Mouse (Mus musculus): Measurements from ENCODE around the gene Eps15l1.

Gene Eps15l1

DNA sequence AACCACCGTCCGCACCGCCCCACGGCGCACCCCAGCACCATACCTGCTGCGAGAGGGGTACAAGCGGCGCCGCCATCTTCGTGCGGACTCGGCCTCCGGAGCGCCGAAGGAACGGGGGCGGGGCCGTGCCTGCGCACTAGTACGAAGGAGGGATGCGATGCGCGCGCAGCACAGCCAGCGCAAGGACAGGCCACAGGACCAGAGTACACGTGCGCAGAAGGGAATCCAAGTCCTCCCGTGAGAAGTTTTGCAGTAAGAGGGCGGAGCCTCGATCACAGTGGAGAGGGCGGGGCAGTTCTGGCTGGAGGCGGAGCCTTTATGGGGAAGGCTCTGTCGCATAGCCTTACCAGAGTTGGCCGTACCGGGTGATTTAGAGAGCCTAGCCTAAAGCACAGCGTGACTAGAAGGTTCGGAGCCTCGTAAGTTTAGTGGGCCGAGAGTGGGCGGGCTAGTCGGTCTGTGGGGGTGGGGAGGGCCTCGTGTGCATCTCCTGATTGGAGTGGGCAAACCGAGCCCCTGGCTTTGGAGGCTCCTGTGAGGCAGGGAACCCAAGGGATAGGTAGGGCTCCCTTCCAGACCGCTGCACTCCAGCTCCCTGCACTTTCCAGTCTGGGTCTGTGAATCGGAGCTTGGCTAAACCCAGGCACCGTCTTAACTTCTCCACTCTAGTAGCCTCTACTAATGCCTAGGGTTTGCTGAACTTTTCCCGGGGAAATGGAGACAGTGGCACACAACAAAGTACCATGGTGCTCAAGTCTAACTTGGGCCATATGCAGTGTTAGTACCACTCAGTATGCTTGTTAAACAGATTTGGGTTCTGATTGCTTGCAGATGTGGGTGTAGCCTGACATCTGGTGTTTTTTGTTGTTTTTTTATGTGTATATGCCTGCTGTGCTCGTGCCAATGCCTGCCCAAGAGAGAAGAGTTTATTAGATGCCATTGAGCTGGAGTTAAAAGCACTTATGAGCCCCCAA lies at the start of gene Eps15l1:
Eps15l1 (minus strand) TSS at position 99 of the 974 bp plus-strand sequence.
- peak; percentile 82 for DNase-seq (ENCODE audit: extremely low read depth, low read depth, low spot score)

DNA sequence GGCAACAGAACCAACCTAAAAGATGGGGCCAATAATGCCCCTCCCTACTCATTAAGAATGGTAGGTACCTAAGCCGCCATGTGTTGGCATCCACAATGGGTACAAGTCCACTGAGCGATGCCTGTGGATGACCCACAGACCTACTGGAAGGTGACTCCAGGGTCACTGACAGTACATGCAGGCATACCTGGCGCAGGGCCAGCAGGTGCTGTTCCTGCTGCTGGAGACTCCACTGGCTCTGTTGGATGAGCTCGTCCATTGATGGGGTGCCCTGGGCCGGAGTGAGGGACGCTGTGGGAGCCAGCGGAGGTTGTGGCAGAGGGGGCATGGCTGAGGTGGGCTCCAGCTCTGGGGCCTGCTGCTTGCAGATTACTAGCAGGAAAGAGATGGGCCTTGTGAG lies 49.4 kb upstream of the Eps15l1 start:
- DNase-seq (ENCODE audit: extremely low read depth, low read depth, low spot score), result no peak

DNA sequence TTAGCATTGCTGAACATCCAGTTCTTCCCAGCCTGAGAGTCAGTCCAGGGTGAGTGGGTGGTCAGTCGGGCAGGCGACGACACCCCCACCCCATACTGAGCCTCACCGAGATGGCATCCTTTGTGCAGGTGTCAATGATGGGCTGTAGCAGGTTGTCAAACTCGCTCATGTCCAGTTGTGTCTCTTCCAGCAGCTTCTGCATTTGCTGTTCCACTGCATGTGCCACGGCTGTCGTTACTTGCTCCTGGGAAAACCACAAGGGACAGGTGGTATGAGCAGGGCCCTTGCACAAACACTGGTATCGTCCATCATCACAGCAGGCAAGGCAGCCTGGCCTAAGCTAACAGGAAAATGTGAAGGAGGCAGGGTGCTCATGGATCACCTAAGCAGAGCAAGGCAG lies 48.7 kb upstream of the Eps15l1 start:
- DNase-seq (ENCODE audit: extremely low read depth, low read depth, low spot score), result no peak

DNA sequence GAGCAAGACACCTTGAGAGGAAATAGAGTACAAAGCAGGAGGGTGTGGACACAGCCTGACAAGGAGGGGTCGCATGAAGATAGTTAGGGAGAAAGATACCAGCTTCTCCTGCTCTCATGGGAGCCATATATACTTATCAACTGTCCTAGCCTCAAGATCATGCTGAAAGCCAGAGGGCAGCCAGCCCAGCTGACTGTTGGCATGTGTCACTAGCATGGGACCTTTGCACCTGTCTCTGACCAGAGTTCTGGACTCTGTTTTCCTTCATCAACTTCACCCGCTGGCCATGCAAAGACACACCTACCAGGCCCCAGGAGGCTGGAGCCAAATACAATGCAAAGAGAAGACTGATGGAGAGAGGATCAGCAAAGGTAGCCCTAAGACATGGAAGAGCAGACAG lies 48.0 kb upstream of the Eps15l1 start:
- no peak for DNase-seq (ENCODE audit: extremely low read depth, low read depth, low spot score)

DNA sequence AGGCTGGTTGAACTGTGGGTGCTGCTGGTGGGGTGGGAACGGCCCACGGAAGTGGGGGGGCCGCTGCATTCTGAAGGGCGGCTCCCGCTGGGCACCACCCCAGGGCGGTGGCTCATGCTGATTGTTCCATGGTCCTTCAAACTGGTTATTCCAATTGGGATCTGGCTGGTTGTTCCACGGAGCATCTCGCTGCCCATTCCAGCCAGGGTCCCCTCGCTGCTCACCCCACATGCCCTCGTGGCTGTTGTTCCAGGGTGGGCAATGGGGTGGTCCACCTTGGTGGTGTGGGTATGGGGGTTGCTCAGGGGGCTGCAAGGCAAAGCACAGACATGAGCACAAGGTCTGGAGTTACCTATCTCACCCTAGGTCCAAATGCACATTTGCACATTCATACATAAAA lies 43.0 kb upstream of the Eps15l1 start:
- no peak for DNase-seq (ENCODE audit: extremely low read depth, low read depth, low spot score)

DNA sequence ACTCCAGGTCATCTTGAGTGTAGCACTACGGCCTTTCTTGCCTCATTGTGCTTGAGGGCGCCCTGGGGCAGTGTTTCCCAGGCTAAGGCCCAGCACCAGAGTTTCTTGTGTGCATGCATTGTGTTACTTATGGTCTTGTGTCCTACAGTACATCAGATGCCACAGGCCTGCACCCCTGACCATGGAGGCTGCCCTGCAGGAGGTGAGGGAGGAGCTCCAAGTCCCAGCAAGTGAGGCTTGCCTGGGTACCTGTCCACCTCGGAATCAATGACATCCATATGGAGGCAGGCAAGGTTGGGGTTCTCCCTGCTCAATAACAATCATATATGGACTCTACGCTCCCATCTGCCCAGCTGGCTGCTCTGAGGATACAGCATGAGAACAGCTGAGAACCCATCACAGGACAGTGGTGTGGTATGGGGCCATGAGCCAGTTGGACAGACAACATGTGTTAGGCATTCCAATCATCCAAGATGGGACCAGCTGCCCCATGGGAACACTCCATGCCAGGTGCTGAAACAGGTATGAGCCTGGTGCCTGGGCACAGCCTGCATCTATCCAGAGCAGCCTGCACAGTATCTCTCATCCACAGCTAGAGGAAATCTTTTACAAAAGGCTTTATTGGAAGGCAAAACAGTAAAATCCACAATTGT lies 38.7 kb upstream of the Eps15l1 start:
- no peak for DNase-seq (ENCODE audit: extremely low read depth, low read depth, low spot score)

DNA sequence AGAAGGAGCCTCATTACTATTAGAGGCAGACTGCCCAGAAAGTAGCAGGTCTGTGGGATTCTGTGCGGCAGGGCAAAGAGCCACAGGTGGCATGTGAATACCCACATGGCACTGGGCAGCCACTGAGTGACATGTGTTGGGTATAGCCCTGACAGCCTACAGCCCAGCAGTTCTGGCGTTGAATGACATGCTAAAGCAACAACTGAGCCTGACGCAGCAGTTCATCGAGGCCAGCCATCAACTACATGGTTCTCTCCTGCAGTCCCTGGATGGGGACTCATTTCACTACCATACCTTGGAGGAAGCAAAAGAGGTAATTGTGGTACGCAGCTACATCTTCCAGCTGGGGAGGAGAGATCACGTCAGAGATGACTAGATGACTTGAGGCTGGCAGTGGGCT lies 37.2 kb upstream of the Eps15l1 start:
- DNase-seq (ENCODE audit: extremely low read depth, low read depth, low spot score), result no peak

DNA sequence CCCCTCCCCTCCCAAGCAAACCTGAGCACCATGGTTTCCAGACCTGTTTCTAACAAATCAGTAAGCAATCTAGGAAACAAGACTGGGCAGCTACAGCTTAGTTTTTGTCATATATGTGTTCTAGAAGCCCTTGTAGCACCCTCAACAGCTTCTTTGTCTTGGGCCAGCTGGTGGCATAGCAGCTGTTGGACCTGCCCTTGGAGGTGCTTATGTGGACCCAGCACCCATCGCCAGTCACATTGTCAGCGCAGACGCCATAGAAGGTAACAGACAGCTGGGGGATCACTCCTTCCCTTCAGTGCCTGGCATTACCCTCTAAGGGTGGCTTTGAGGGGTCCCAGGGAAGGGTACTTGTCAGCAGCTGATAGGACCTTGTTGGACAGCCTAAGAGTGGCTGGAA lies 36.5 kb upstream of the Eps15l1 start:
- DNase-seq (ENCODE audit: extremely low read depth, low read depth, low spot score), result no peak

DNA sequence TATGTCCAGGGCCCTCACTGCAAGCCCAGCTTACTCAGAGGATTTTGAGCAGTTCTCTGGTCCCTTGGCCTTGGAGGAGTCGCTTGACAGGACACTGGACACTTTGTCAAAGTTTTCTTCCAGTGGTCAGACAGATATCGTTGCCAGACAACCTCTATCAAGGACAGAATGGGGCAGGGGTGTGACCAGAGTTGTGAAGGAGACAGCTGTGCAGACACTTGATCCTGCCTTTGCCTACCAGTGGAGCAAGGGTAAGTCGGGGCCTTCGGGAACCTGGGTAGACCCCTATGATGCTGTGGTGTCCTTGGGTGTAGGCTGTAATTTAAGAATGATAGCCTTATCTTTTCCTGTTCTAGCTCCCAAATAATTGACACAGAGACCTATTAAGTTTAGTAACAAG lies 34.1 kb upstream of the Eps15l1 start:
- no peak for DNase-seq (ENCODE audit: extremely low read depth, low read depth, low spot score)

DNA sequence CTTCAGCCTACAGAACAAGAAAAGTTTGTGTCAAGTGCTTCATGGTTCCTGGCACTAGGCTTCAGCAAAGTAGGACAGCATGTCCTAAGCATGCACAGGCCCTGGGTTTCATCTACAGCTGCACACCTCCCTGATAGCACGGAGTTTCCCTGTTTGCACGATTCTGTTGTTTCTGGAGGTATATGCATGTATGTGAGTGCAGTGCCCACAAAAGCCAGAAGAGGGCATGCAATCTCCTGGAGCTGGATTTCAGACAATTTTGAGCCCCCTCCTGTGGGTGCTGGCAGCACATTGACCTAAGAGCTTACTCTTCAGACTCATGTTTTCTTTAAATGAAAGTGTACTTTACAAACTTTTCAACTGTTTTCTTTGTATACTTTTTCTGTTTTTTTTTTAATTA lies 32.6 kb upstream of the Eps15l1 start:
- DNase-seq (ENCODE audit: extremely low read depth, low read depth, low spot score), result no peak

DNA sequence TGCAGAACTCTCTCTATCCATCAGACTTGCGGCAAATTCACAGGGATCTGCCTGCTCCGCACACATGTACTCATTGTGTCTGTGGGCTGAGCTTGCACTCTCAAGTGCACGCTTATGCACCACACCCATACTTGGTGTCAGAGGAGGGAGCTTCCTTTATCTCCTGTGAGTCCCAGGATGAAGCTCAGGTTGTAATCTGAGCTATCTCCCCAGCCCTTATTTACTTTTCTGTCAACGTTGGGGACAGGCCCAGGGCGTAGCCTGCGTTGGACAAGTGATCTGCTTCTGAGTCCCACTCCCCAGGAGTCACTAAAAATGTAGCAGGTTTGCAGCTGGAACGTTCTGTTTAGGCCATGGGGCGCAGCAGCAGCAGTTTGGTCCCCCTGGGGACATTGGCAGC lies 30.3 kb upstream of the Eps15l1 start:
- DNase-seq (ENCODE audit: extremely low read depth, low read depth, low spot score), result no peak

DNA sequence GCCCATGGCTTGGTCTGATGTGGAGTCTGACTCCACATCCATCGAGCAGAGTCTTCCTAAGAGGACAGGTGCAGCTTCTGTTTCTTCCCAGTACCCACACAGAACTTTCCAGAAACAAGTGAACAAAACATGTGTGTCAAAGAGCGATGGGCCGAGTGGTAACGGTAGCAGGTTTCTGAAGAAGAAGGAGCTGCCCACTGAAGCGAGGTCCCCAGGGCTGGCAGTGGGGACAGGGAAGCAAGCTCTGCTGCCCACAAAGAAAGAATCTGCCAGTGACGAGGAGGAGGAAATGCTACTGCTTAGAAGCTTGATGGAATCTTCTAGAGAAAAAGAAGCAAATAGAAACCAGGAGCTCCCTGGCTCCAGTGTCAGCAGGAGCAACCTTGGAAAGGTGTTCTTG lies 23.8 kb upstream of the Eps15l1 start:
- no peak for DNase-seq (ENCODE audit: extremely low read depth, low read depth, low spot score)

DNA sequence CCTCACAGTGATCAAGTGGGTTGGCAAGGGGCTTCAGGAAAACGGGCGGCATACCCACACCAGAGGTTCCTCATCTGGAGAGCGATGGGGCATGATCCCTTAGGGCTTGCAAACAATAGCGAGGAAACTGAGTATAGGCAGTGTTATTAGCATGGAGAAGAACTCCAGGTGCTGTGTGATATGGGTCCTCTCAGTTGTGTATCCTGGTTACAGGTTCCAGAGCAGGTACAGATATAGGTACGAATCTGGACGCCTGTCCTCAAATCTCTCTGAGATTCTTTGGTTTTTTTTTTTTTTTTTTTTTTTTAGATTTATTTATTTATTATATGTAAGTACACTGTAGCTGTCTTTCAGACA lies 22.7 kb upstream of the Eps15l1 start:
- DNase-seq (ENCODE audit: extremely low read depth, low read depth, low spot score), result no peak

DNA sequence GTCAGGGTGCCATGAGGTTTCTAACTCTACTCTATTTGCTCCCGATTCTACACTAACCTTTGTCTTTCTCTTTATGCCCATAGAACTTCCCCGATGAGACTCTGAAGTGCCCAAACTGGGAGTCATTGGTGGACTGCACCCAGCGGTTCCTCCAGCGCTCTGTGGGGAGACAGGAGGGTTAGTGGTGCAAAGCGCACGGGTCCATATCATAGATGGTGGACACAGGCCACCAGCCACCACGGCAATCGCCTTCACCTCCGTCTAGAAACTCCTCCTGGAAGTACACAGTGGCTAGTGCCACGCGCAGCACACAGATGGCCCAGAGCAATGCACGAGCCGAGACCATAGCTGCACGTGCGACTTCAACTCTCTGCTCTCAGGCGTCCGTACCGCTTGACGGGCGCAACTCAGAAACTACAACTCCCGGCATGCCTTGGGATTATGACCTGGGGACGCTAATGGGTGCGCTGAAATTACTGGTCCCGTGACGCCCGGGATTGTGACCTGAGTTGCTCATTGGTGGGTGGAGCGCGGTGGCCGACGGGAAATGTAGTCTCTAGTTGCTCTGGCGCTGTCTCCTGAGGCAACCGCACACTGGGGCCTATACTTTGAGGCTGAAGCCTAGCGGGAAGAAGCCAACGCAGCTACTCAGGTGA lies 22.2 kb upstream of the Eps15l1 start, which contains the start of the genes Calr3 and 1700030K09Rik:
Calr3 (minus strand) TSS at position 533 of the 656 bp plus-strand sequence.
1700030K09Rik (plus strand) TSS at position 543 of the 656 bp plus-strand sequence.
- DNase-seq (ENCODE audit: extremely low read depth, low read depth, low spot score), result peak; percentile 71

DNA sequence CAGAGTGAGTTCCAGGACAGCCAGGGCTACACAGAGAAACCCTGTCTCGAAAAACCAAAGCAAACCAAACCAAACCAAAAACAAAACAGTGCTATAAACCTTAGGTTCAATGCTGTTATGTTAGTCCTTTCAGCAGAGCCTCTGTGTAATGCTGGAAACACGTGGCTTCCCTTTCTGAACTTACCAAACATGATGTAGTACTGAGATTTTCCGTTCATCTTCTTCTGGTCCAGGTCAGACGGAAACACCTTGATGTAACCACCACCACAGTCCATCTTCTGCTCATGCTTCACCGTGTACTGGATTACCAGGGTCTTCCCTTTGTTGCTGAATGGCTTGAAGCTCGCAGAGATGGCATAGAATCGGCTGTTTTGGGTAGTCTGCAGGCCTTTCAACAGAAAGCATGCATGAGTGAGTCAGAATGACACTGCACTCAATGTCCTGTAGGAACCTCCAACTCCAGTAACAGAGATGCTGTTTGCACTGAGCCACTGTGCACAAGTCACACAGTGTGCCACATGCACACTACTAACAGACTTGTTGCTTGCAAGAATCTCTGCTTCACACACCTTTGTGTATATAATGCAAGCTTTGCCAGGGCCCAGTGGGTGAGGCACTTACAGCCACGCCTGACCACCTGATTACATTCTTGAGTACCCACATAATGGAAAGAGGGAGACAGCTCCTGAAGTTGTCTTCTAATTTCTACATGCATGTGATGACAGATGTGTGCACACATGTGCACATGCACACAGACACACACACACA lies 17.2 kb upstream of the Eps15l1 start:
- no peak for DNase-seq (ENCODE audit: extremely low read depth, low read depth, low spot score)

DNA sequence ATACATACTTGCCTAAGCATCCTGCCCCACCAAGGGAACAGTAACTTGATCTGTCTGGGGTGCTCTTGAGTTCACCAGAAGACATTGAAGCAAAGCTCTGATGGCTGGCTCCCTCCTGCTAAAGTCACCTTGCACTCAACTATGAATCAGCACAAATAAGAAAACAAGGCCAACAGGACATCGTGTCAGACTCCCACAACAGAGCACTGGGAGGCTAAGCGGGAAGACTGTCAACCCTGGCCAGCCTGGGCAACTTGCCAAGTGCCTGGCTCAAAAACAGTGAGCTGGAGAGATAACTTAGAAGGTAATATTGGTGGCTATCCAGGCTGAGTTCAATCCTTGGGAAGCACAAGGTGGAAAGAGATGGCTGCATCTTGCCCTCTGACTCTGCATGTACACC lies 13.7 kb upstream of the Eps15l1 start:
- no peak for DNase-seq (ENCODE audit: extremely low read depth, low read depth, low spot score)

DNA sequence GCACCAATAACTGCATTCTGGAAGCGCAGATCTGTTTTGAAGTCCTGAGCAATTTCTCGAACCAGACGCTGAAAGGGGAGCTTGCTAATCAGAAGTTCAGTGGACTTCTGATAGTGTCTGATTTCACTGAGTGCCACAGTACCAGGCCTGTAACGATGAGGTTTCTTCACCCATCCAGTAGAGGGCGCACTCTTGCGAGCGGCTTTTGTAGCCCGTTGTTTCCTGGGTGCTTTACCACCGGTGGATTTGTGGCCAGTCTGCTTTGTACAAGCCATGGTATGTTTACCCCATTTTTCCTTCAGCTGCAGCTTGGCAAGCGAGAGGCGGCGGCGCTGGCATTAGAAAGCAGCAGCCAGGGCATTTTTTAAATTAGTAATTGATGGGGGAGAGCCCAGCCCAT lies 8.4 kb upstream of the Eps15l1 start:
- no peak for DNase-seq (ENCODE audit: extremely low read depth, low read depth, low spot score)

DNA sequence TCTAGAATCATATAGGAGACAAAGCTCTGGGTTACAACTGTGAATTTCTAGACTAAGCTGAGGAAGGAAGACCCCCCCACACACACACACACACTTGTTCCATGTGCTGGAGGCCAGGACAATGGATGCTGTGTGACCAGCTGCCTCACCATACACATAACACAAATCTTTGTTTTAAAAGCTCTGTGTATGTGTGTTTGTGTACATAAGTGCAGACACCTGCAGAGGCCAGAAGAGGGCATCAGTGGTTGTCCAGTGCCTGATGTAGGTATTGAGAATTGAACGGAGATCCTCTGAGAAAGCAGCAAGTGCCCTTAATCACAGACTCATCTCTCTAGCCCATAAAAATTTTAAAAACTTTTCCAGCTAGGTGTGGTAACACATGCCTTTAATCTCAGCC lies 1.7 kb upstream of the Eps15l1 start:
- DNase-seq (ENCODE audit: extremely low read depth, low read depth, low spot score), result no peak

DNA sequence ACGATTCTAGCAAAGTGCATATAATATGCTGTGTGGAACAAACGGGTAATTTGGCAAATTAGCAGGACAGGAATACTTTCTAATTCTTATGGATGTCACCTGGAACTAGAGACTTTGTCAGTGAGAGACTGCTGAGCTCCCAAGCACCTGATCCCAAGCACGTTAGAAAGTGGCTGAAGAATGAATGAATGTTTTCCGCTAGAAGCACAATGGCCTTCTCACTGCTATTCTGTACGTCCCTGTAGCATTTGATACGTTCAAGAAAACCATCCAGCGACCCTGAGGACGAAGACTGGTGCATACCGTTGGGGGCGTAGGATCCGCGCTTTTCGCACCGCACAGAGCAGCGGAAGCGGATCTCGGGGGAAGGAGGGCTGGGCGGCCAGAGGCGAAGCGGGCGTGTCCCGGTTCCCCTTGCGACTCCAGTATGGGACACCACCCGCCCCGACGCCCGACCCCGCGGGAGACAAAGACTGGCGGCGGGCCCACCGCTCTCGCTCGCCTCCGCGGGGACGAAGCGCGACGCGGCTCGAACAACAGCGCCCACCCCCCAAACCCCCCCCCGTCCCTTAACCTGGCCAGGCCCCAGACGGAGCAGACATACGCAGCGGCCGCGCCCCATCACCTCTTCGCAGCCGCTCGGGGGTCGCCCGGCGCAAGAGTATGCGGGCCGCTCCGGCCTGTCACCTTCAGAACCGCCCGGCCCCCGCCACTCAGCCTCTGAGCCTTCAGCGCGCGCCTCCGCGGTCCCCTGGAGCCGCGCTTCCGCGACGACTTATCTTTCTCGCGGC lies 494 bp downstream of the Eps15l1 start:
- no peak for DNase-seq (ENCODE audit: extremely low read depth, low read depth, low spot score)

DNA sequence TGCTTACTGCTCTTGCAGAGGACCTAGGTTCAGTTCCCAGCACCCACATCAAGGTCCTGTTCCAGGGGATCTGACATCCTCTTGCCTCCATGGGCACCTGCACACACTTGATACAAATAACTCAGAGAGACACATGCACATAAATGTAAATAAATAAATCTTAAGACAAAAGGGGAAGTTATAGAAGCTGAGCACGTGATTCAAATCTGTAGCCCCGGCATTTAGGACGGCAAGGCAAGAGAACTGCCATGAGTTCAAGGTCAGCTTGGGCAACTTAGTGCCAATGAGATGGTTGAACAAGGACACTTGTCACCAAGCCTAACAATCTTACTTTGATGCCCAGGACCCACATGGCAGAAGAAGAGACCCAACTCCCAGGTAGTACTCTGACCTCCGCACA lies 3.2 kb downstream of the Eps15l1 start:
- no peak for DNase-seq (ENCODE audit: extremely low read depth, low read depth, low spot score)

Measured in fat pad, adult 2 months (tissue).